Mouse (Mus musculus) right cerebral cortex, postnatal 10 days (tissue): ENCODE results near the gene Hnf4a.

Source experiments
- DNase-seq, 2 experiments: peaks; one replicate each; pipeline ENCODE4 v3.0.0; 2021; ENCODE audit warnings: low spot score in 2 of 2

Gene Hnf4a

GRCm38 (mm10) chr2:163490656-163491055 is 16.0 kb upstream of the Hnf4a start:
- DNase-seq = no peak

GRCm38 (mm10) chr2:163491351-163491750 is 15.3 kb upstream of the Hnf4a start:
- peak in 1 of 2 experiments; percentile 38 for DNase-seq

- DNase-seq = no peak
These were observed 14.6 kb upstream of the Hnf4a start, which contains the start of gene R3hdml for GRCm38 (mm10) chr2:163492018-163492417. Gene R3hdml, plus strand, starts transcription at chr2:163492318.

- no peak for DNase-seq
These were observed 13.6 kb upstream of the Hnf4a start for GRCm38 (mm10) chr2:163493031-163493430.

GRCm38 (mm10) chr2:163493976-163494375 is 12.6 kb upstream of the Hnf4a start:
- no peak for DNase-seq

- no peak for DNase-seq
These were observed 12.2 kb upstream of the Hnf4a start for GRCm38 (mm10) chr2:163494456-163494855.

GRCm38 (mm10) chr2:163502219-163502618 is 4.4 kb upstream of the Hnf4a start:
- no peak for DNase-seq

- no peak for DNase-seq
These were observed 3.4 kb upstream of the Hnf4a start for GRCm38 (mm10) chr2:163503191-163503590.

GRCm38 (mm10) chr2:163525761-163526243 is 19.2 kb downstream of the Hnf4a start:
- DNase-seq = no peak

GRCm38 (mm10) chr2:163527497-163527896 is 20.9 kb downstream of the Hnf4a start:
- no peak for DNase-seq

- DNase-seq = no peak
These were observed 23.8 kb downstream of the Hnf4a start for GRCm38 (mm10) chr2:163530418-163530817.

GRCm38 (mm10) chr2:163531917-163532316 is 25.3 kb downstream of the Hnf4a start:
- DNase-seq = peak; percentile 58 to 82

GRCm38 (mm10) chr2:163533226-163533625 is 26.6 kb downstream of the Hnf4a start:
- no peak for DNase-seq

- peak; percentile 93 to 95 for DNase-seq
These were observed 28.4 kb downstream of the Hnf4a start for GRCm38 (mm10) chr2:163534958-163535524.

- DNase-seq = no peak
These were observed 30.8 kb downstream of the Hnf4a start for GRCm38 (mm10) chr2:163537443-163537842.

GRCm38 (mm10) chr2:163538410-163538809 is 31.8 kb downstream of the Hnf4a start:
- DNase-seq = no peak

- no peak for DNase-seq
These were observed 32.9 kb downstream of the Hnf4a start for GRCm38 (mm10) chr2:163539321-163540040.

- DNase-seq = no peak
These were observed 33.9 kb downstream of the Hnf4a start for GRCm38 (mm10) chr2:163540231-163541117.

GRCm38 (mm10) chr2:163541568-163542182 is 35.1 kb downstream of the Hnf4a start:
- DNase-seq = no peak

- DNase-seq = no peak
These were observed 36.1 kb downstream of the Hnf4a start for GRCm38 (mm10) chr2:163542674-163543073.

- no peak for DNase-seq
These were observed 40.2 kb downstream of the Hnf4a start for GRCm38 (mm10) chr2:163546623-163547318.
